Mouse (Mus musculus): Measurements from ENCODE around the gene Abl1.

The Abl1 gene

DNA sequence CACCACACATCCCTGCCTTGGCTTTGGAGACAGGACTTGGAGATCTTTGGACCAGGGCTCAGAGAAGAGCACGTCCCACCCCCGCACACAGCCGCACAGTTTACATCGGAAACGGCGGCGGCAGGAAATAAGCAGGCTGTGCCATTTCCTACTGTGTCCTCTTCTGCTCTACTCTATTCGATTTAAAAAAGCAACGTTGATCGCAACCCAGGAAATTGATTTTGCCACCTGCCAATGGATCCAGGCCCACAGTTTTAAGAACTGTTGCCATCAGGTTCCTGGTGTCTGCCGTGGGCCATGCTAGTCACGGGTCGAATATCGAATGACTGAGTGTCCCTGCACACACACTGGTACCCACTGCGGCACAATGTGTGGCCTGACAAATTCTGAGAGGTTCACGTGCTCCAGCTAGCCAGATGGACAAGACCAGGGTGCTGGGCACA lies 137.3 kb downstream of the Abl1 start:
- DNase-seq (ENCODE audit: low spot score in 2 of 2) = no peak

DNA sequence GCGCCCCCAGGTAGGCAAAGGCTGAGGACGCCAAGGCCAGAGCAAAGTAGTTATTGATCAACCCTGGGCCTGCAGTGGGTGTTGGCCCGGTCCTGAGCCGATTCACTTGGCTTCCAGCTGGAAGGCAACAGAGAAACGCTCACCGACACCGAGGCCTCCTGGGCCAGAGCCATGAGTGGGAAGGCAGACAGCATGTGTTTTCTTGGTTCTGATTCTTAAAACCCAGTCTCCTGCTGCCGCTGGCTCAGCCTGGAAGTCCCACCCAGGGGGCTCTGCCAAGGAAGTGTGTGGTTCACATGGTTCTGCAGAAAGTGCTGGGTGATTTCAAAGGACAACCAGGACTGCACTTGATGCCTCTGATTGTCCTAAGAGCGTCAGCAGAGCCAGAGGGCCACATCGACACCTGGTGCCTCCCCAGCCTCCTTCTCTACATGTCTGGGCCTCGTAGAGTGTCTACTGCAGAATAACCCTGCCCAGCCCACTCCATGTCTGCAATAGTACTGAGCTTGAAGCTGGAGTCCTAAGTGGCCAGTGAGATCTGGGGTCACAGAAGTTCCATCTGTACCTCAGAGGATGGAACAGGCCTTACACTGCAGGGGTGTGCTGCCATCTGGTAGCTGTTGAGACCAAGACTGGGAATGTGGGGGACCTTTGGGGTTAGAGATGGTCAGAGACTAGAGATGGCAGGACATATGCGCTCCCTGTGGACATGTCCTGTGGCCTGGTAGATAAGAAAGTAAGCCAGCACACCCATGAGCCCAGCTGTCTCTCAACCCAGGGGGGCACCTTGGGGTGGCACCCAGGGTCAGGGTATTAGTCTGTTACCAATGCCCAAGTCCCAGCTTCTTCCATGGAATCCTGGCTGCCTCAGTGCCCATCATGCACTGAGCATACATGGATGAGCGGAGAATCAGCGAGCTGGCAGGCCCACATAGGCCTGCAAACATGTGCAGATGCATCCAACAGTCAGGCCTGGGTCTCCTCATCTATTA lies 138.2 kb downstream of the Abl1 start:
- DNase-seq (ENCODE audit: low spot score in 2 of 2) = no peak

DNA sequence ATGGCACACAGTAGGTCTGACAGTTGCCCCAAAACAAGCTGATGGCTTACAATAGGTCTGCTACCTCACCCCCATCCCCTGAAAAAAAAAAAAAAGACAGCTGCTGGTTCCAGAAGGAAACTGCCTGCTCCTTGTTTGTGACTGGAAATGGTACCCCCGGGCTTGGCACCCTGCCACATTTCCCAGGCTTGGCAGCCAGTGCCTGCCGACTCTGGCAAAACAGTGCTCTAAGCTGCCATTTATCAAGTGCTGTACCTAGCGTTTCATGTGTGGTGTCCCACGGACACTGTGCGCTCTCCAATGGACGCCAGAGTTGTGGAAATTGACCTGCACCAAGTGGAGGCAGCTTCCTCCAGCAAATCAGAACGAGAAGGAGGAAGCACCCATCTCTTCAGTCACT lies 139.7 kb downstream of the Abl1 start:
- no peak for DNase-seq (ENCODE audit: low spot score in 2 of 2)

DNA sequence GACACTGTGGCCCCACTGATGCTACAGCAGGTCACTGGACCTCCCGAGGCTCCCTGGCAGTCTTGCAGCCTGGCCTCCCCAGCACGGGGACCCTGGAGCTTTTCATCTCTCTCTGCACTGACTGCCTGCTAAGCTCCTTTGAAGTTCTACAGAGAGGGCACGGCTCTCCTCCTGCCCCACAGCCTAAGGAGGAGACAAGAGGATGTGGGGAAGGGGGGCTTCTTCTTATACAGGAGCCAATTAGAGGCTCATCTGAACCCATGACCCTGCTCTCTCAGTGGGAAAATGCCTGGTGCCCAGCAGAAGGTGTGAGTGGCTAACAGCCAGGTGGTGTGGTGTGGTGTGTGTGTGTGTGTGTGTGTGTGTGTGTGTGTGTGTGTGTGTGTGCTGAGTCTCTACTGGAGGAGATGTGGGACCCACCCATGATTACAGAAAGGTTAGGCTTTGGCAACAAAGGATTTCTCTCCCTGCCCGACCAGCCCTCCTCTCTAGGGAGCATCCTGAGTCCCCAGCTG lies 140.2 kb downstream of the Abl1 start:
- DNase-seq (ENCODE audit: low spot score in 2 of 2) = no peak

DNA sequence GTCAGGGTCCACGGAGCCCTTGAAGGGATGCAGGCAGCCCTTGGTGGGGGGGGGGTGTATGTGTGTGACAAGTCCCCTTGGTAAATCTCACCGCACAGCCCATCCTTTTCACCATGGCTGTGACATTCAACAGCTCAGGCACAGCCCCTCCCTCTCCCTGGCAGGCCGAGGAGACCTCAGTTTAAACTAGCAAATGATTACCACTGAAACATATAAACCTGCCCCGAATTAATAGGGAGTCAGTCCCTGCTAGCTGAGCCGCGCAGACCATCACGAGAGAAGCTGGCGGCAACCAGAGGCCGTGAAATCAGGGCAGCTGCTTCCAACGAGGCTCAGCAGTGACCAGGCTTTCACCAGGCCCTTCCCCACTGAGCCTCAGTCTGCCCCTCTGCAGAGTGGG lies 147.9 kb downstream of the Abl1 start:
- no peak for DNase-seq (ENCODE audit: low spot score in 2 of 2)

DNA sequence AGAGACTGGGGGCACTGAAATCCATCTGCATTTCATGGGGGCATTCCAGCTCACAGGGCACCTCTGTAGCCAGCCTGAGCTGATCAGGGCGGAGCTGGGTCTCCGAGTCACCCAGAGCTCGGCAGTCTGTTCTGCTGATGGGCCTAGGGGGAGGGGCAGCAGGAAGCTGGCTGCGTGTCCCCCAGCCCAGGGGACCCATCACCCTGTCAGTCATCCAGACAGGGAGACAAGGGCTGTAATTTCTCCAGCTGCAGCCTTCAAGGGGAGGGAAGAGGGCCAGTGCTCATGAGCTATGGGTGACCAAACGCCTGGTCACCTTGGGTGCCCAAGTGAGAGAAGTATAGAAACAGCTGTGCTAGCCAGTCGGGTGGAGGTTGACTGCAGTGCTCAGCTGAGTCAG lies 148.8 kb downstream of the Abl1 start:
- no peak for DNase-seq (ENCODE audit: low spot score in 2 of 2)

DNA sequence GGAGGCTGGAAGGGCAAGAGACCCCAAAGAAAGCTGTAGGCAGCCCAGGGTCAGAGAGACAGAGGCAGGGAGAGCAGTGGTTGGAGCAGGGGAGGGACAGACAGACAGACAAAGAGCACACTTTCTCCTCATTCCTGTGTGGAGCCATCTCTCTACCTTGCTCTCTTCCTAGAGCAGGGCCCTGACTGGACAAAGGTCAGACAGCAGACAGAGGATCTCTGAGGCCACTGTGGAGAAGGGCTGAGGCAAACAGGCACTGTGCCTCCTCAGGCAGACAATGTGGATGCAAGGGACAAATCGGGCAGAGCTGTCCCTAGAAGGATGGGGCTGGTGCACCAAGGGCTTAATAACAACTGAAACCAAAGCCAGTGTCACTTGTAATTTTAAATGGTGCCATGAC lies 150.7 kb downstream of the Abl1 start:
- no peak for DNase-seq (ENCODE audit: low spot score in 2 of 2)

DNA sequence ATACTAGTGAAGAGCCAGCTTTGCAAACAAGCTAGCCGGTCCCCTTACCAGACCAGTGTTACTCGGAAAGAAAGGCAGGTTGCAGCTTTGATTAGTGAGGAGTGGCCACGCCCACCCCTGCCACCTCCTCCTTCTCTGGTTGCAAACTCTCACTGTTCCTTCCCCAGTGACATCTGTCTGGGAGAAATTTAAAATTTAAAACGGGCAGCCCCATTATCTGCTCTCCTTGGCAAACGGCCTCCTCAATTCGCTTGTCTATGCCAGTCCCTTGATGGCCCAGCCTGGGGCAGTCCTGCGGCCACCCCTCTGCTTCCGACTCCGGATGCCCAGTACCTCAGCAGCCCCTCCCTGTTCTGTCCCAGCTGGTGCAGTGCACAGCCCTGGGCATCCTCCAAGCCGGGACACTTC lies 156.6 kb downstream of the Abl1 start:
- DNase-seq (ENCODE audit: low spot score in 2 of 2) = no peak

DNA sequence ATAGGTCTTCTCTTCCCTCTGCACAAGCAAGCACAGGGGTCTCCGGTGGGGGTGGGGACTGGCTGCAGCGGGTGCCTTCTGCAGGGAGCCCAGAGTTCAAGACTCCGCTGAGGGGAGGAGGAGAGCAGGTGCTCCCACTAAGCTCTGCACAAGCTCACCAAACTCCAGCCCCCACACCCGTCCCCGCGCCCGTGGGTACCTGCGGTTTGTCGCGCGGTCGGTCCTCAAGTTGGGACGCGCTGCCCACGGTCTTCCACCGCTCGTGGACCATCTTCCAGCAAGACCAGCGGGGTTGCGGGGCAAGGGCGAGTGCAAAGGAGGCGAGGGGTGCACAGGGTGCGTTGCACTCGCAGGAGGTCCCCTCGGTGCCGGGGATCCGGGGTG lies 157.3 kb downstream of the Abl1 start:
- no peak for DNase-seq (ENCODE audit: low spot score in 2 of 2)

DNA sequence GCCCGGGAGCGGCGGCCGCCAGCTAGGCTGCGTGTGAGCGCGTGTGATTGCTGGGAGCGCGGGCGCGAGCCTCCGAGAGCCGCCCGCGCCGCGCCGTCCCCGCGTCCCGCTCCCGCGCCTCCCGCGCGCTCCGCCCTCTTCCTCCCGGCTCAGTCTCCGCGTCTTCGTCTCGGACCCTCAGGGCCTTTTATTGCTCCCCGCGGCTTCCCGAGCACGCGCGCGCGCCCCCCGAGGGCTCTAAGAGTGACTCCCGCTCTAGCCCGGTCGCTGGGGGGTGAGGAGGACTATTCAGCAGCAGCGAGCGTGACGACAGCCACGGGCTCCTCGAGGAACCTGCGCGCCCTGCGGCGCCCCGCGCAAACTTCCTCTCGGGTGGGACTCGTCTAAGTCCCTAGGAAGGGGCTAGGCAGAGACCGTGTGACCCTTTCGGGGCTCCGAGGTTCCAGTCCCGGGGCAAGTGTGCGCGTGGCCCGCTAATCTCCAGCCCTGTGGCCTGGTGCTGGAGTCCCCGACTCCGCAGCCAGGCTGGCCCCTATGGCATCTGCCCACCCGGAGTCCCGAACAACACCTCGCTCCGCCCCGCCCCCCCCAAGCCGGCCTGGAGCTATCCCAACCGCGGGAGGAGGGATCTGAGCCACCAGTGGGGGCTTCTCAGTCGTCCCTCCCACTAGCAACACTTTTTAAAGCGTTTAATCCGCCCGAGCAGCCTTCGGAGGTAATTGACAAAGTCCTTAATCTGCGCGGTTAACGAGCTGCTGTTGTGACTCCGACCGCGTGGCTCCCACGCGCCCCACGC lies 157.9 kb downstream of the Abl1 start, which contains the start of gene Fibcd1:
Gene Fibcd1, minus strand, starts transcription at position 110 of the 796 bp plus-strand sequence.
- DNase-seq (ENCODE audit: low spot score in 2 of 2) = no peak

DNA sequence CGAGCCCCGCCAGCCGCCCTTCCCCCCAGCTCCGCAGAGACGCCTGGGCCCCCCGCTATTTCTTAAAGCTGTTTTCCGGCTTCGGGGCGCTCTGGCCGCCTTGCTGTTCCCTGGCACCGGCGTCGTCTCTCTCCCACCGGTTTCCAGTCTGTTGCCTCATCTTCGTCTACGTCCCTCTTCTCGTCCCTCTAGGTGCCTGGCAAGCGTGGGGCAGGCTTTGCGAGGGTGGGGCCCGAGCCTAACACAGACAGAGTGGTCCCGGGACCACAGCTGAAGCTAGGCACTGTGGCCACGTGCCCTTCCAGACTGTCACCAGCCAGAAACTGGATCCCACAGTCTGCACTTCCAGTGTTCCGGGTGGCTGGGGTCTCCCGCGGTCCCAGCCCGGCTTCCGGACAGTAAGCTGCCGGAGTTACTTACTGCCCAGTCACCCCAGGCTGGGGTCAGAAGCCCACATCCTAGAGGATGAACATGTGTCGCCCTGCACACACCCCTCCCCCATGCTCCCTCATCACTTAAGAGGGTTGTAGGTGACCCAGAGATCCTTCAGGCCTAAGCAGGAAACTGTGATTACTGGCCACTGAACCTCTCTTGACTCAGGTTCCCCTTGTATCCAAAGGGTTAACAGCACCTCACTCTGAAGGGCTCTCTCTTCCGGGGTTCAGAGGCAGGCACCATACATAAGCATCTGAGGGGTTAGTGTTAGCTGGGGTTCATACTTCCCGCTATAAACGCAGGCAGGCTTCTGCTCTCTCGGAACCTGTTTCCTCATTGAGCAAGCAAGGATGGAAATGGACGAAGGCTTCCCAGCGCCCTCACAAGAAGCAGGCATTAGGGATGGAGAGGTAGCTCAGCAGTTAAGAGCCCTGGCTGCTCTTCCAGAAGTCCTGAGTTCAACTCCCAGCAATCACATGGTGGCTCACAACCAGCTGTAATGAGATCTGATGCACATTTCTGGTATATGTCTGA lies 158.8 kb downstream of the Abl1 start:
- no peak for DNase-seq (ENCODE audit: low spot score in 2 of 2)

DNA sequence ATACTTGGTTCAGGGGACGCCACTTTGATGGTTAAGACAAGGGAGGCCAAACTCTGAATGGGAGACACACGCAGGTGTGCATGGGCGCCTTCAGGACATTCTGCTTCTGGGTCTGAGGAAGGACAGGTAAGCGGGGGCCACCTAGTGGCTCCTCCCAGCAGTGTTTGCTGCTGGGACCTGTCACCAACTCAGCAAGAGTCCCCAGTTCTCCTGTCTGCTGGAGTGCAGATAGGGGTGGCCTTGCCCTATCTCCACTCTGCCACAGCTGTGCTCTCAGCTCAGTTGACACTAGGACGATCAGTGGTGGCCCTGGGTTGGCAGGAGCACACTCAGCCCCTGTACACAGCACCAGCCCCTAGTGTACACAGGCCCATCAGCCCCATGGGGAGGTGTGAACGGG lies 159.7 kb downstream of the Abl1 start:
- DNase-seq (ENCODE audit: low spot score in 2 of 2) = peak in 1 of 2 experiments; percentile 24

DNA sequence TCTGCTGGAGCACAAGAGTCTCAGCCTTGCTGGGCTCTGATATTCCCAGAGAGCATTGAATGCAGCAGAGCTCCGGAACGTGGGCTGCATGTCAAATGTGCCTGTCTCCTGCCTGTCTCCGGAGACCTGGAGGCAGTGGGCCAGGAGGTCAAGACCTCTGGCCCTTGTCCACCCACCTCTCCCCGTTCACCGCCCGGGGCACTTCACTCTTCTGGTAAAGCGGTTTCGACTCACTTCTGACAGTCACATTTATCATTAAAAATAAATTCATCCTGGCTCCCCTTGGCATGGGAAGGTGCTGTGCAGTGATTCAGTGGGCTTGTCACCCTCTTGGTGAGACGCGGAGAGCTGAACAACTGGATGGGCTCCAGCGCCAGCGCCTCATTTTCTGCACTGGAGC lies 162.0 kb downstream of the Abl1 start:
- no peak for DNase-seq (ENCODE audit: low spot score in 2 of 2)
